Comparison of ENCODE assay signal across 10 mouse cellular contexts in genomic region chr3:95139586-95140288, GRCm38 (mm10). TPM values are rescaled to one million over a fixed set of nuclear protein-coding genes. Genes with fewer than 3 reads are reported as not detected.
DNase-seq lines count a peak whose midpoint lies in the region; ATAC-seq and TF ChIP-seq lines count a peak whose summit lies in the region.
"Had no signal": no experiment of that assay in that cellular context is flagged by ENCODE, and none has a peak within 500 bp of the region (broad histone marks: within the 10 kb centered on the region; RNA-seq: fewer than 3 reads in every experiment).

No protein-coding gene starts in this region.

- H3K27ac ChIP-seq in forebrain, embryonic 12.5 days, result no peak overlapping the region
- H3K27ac ChIP-seq in forebrain, embryonic 13.5 days, result no peak overlapping the region
- H3K27ac ChIP-seq in heart, embryonic 15.5 days, result no peak overlapping the region
- H3K27ac ChIP-seq in liver, postnatal 0 days (ENCODE audit: low read depth), result peak overlapping the region; percentile 86
- no peak overlapping the region for H3K27ac ChIP-seq in cerebellum, adult 2 months (ENCODE audit: insufficient read depth, low read length)
- H3K27ac ChIP-seq: embryonic facial prominence, embryonic 13.5 days had no signal

- peak; percentile 55 for DNase-seq in lung, postnatal 10 days
- no peak for DNase-seq in lung, adult 2 months
- peak; percentile 47 for DNase-seq in liver, postnatal 0 days
- no peak for DNase-seq in ovary, postnatal 10 days (ENCODE audit: low spot score)
- no peak for DNase-seq in cerebellum, adult 2 months
- DNase-seq: gastrocnemius, postnatal 25 days had no signal

- WGBS in forebrain, embryonic 12.5 days, result 73% methylated on average over 25 of the region's 25 CpGs
- WGBS in forebrain, embryonic 13.5 days, result 74% methylated on average over 25 of the region's 25 CpGs
- WGBS in lung, adult 2 months, result 59% methylated on average over 25 of the region's 25 CpGs
- WGBS in heart, embryonic 15.5 days, result 61% methylated on average over 25 of the region's 25 CpGs
- WGBS in liver, postnatal 0 days (ENCODE audit: insufficient replicate concordance), result 54% methylated on average over 25 of the region's 25 CpGs
- 73% methylated on average over 25 of the region's 25 CpGs for WGBS in cerebellum, adult 2 months

- no peaks in the 10 kb centered on the region for H3K27me3 ChIP-seq in forebrain, embryonic 12.5 days
- no peaks in the 10 kb centered on the region for H3K27me3 ChIP-seq in forebrain, embryonic 13.5 days
- H3K27me3 ChIP-seq in heart, embryonic 15.5 days, result no peaks in the 10 kb centered on the region
- H3K27me3 ChIP-seq in liver, postnatal 0 days (ENCODE audit: insufficient read depth, low read length), result no peaks in the 10 kb centered on the region
- H3K27me3 ChIP-seq in cerebellum, adult 2 months (ENCODE audit: control insufficient read depth, insufficient read depth, low read length), result no peaks in the 10 kb centered on the region
- H3K27me3 ChIP-seq: embryonic facial prominence, embryonic 13.5 days had no signal

- TF ChIP-seq POLR2A in lung, adult 2 months (IDR thresholded peaks at IDR 0.05; ENCODE audit: borderline replicate concordance, extremely low read depth, low read depth, low read length), result no peak
- no peak for TF ChIP-seq POLR2A in cerebellum, adult 2 months (IDR thresholded peaks at IDR 0.05; ENCODE audit: borderline replicate concordance, insufficient read depth, low read length)

- H3K4me3 ChIP-seq in forebrain, embryonic 12.5 days (replicated peaks), result no peak overlapping the region
- H3K4me3 ChIP-seq in forebrain, embryonic 13.5 days, result no peak overlapping the region
- H3K4me3 ChIP-seq in lung, adult 2 months (replicated peaks; ENCODE audit: extremely low read depth, low read depth, low read length), result no peak overlapping the region
- 0 out of 2 replicates have a peak overlapping the region, but pooled peaks have one; percentile 6 for H3K4me3 ChIP-seq in heart, embryonic 15.5 days
- H3K4me3 ChIP-seq in liver, postnatal 0 days (ENCODE audit: low read depth, low read length), result 0 out of 2 replicates have a peak overlapping the region, but pooled peaks have one; percentile 45
- no peak overlapping the region for H3K4me3 ChIP-seq in cerebellum, adult 2 months (replicated peaks; ENCODE audit: insufficient read depth, low read depth, low read length)
- H3K4me3 ChIP-seq: embryonic facial prominence, embryonic 13.5 days had no signal

- TF ChIP-seq CTCF in lung, adult 2 months (IDR thresholded peaks at IDR 0.05; ENCODE audit: insufficient read depth, low read length), result no peak
- TF ChIP-seq CTCF in liver, postnatal 0 days (IDR thresholded peaks at IDR 0.05; ENCODE audit: low read depth), result peak; percentile 22; the same call in 1 of the 2 replicates
- no peak for TF ChIP-seq CTCF in cerebellum, adult 2 months (IDR thresholded peaks at IDR 0.05; ENCODE audit: borderline replicate concordance, insufficient read depth, low read depth, low read length)

- no peaks in the 10 kb centered on the region for H3K9me3 ChIP-seq in forebrain, embryonic 12.5 days
- no peaks in the 10 kb centered on the region for H3K9me3 ChIP-seq in forebrain, embryonic 13.5 days (replicated peaks)
- H3K9me3 ChIP-seq in heart, embryonic 15.5 days (replicated peaks), result no peaks in the 10 kb centered on the region
- H3K9me3 ChIP-seq in liver, postnatal 0 days (ENCODE audit: low read length), result no peaks in the 10 kb centered on the region
- H3K9me3 ChIP-seq: embryonic facial prominence, embryonic 13.5 days had no signal

- peak overlapping the region; percentile 12; the same call in 1 of the 2 replicates for H3K9ac ChIP-seq in forebrain, embryonic 12.5 days
- H3K9ac ChIP-seq in forebrain, embryonic 13.5 days, result no peak overlapping the region
- no peak overlapping the region for H3K9ac ChIP-seq in heart, embryonic 15.5 days
- no peak overlapping the region; the same call in 1 of the 2 replicates for H3K9ac ChIP-seq in liver, postnatal 0 days (replicated peaks)
- H3K9ac ChIP-seq: embryonic facial prominence, embryonic 13.5 days had no signal

- H3K4me1 ChIP-seq in forebrain, embryonic 12.5 days, result peaks cover 10% of the 10 kb centered on the region
- H3K4me1 ChIP-seq in forebrain, embryonic 13.5 days, result peaks cover 16% of the 10 kb centered on the region
- peaks cover 9% of the 10 kb centered on the region for H3K4me1 ChIP-seq in lung, adult 2 months (ENCODE audit: control insufficient read depth, insufficient read depth, low read length)
- peaks cover 12% of the 10 kb centered on the region for H3K4me1 ChIP-seq in heart, embryonic 15.5 days (replicated peaks)
- H3K4me1 ChIP-seq in liver, postnatal 0 days (ENCODE audit: insufficient read depth), result peaks cover 37% of the 10 kb centered on the region
- peaks cover 2% of the 10 kb centered on the region; the same call in 1 of the 2 replicates for H3K4me1 ChIP-seq in cerebellum, adult 2 months (ENCODE audit: control insufficient read depth, insufficient read depth, low read length)

- no peak overlapping the region for H3K4me2 ChIP-seq in forebrain, embryonic 12.5 days
- H3K4me2 ChIP-seq in forebrain, embryonic 13.5 days, result no peak overlapping the region
- peak overlapping the region; percentile 21; the same call in 1 of the 2 replicates for H3K4me2 ChIP-seq in heart, embryonic 15.5 days
- H3K4me2 ChIP-seq in liver, postnatal 0 days (ENCODE audit: low read depth, low read length), result peak overlapping the region; percentile 60
- H3K4me2 ChIP-seq: embryonic facial prominence, embryonic 13.5 days had no signal

- ATAC-seq in forebrain, embryonic 12.5 days (ENCODE audit: low FRiP score), result no peak
- no peak for ATAC-seq in forebrain, embryonic 13.5 days
- ATAC-seq in heart, embryonic 15.5 days (replicated peaks; ENCODE audit: insufficient number of reproducible peaks, insufficient read depth, low FRiP score, low read depth), result no peak
- ATAC-seq in liver, postnatal 0 days, result peak; percentile 35

- no peak for TF ChIP-seq EP300 in liver, postnatal 0 days (IDR thresholded peaks at IDR 0.05; ENCODE audit: low read depth)

- peaks cover 16% of the 10 kb centered on the region for H3K36me3 ChIP-seq in forebrain, embryonic 12.5 days (replicated peaks)
- H3K36me3 ChIP-seq in forebrain, embryonic 13.5 days (ENCODE audit: poor library complexity, severe bottlenecking), result peaks cover 18% of the 10 kb centered on the region
- peaks cover 9% of the 10 kb centered on the region; the same call in 1 of the 2 replicates for H3K36me3 ChIP-seq in heart, embryonic 15.5 days
- peaks cover 16% of the 10 kb centered on the region; the same call in 1 of the 2 replicates for H3K36me3 ChIP-seq in liver, postnatal 0 days (replicated peaks; ENCODE audit: insufficient read depth, low read length)

RNA-seq across cellular contexts. Expression of gene Tnfaip8l2, which starts 2.4 kb away (rescaled TPM):
- 1.5 and 2.0 TPM in 2 replicates for polyA plus RNA-seq in forebrain, embryonic 12.5 days (2016; fragmentation: Nextera tagmentation; extraction: Ambion mirVana)
- polyA plus RNA-seq in forebrain, embryonic 13.5 days (2015; fragmentation: Nextera tagmentation; extraction: Ambion mirVana), result 1.1 and 1.2 TPM in 2 replicates
- 24.6 and 26.4 TPM in 2 replicates for polyA plus RNA-seq in lung, adult 2 months (2012; rRNA removed)
- 2.5 and 4.8 TPM in 2 replicates for polyA plus RNA-seq in heart, embryonic 15.5 days (2015; fragmentation: Nextera tagmentation; extraction: Ambion mirVana)
- 13.0 and 13.1 TPM in 2 replicates for polyA plus RNA-seq in liver, postnatal 0 days (2015; fragmentation: Nextera tagmentation; extraction: Ambion mirVana)
- polyA plus RNA-seq in cerebellum, adult 2 months (2012; rRNA removed), result 1.3 and 2.0 TPM in 2 replicates

RNA-seq across cellular contexts. Expression of gene Lysmd1, which starts 5.8 kb away (rescaled TPM):
- polyA plus RNA-seq in forebrain, embryonic 12.5 days (2016; fragmentation: Nextera tagmentation; extraction: Ambion mirVana), result 19.7 and 21.1 TPM in 2 replicates
- polyA plus RNA-seq in forebrain, embryonic 13.5 days (2015; fragmentation: Nextera tagmentation; extraction: Ambion mirVana), result 29.6 and 30.8 TPM in 2 replicates
- 4.5 and 7.8 TPM in 2 replicates for polyA plus RNA-seq in lung, adult 2 months (2012; rRNA removed)
- polyA plus RNA-seq in heart, embryonic 15.5 days (2015; fragmentation: Nextera tagmentation; extraction: Ambion mirVana), result 9.4 and 10.4 TPM in 2 replicates
- 6.7 and 7.0 TPM in 2 replicates for polyA plus RNA-seq in liver, postnatal 0 days (2015; fragmentation: Nextera tagmentation; extraction: Ambion mirVana)
- polyA plus RNA-seq in cerebellum, adult 2 months (2012; rRNA removed), result 31.8 and 34.9 TPM in 2 replicates

RNA-seq across cellular contexts. Expression of gene Scnm1, which starts 5.9 kb away (rescaled TPM):
- polyA plus RNA-seq in forebrain, embryonic 12.5 days (2016; fragmentation: Nextera tagmentation; extraction: Ambion mirVana), result 84.6 and 95.1 TPM in 2 replicates
- polyA plus RNA-seq in forebrain, embryonic 13.5 days (2015; fragmentation: Nextera tagmentation; extraction: Ambion mirVana), result 99.5 and 106 TPM in 2 replicates
- polyA plus RNA-seq in lung, adult 2 months (2012; rRNA removed), result 30.1 and 43.7 TPM in 2 replicates
- 51.0 and 54.2 TPM in 2 replicates for polyA plus RNA-seq in heart, embryonic 15.5 days (2015; fragmentation: Nextera tagmentation; extraction: Ambion mirVana)
- 19.3 and 23.7 TPM in 2 replicates for polyA plus RNA-seq in liver, postnatal 0 days (2015; fragmentation: Nextera tagmentation; extraction: Ambion mirVana)
- polyA plus RNA-seq in cerebellum, adult 2 months (2012; rRNA removed), result 134 and 139 TPM in 2 replicates

RNA-seq across cellular contexts. Expression of gene Tmod4, which starts 15.5 kb away (rescaled TPM):
- polyA plus RNA-seq in forebrain, embryonic 12.5 days (2016; fragmentation: Nextera tagmentation; extraction: Ambion mirVana), result 0.97 and 1.1 TPM in 2 replicates
- polyA plus RNA-seq in forebrain, embryonic 13.5 days (2015; fragmentation: Nextera tagmentation; extraction: Ambion mirVana), result 0.72 and 0.81 TPM in 2 replicates
- 1.5 and 3.5 TPM in 2 replicates for polyA plus RNA-seq in lung, adult 2 months (2012; rRNA removed)
- 1.4 and 2.1 TPM in 2 replicates for polyA plus RNA-seq in heart, embryonic 15.5 days (2015; fragmentation: Nextera tagmentation; extraction: Ambion mirVana)
- 0.19 and 1.5 TPM in 2 replicates for polyA plus RNA-seq in liver, postnatal 0 days (2015; fragmentation: Nextera tagmentation; extraction: Ambion mirVana)
- polyA plus RNA-seq in cerebellum, adult 2 months (2012; rRNA removed), result 1.0 and 1.2 TPM in 2 replicates

RNA-seq across cellular contexts. Expression of gene Sema6c, which starts 20.5 kb away (rescaled TPM):
- polyA plus RNA-seq in forebrain, embryonic 12.5 days (2016; fragmentation: Nextera tagmentation; extraction: Ambion mirVana), result 31.2 and 34.5 TPM in 2 replicates
- polyA plus RNA-seq in forebrain, embryonic 13.5 days (2015; fragmentation: Nextera tagmentation; extraction: Ambion mirVana), result 14.1 and 14.6 TPM in 2 replicates
- polyA plus RNA-seq in lung, adult 2 months (2012; rRNA removed), result 10.7 and 11.8 TPM in 2 replicates
- polyA plus RNA-seq in heart, embryonic 15.5 days (2015; fragmentation: Nextera tagmentation; extraction: Ambion mirVana), result 2.0 and 3.5 TPM in 2 replicates
- 0.28 and 0.71 TPM in 2 replicates for polyA plus RNA-seq in liver, postnatal 0 days (2015; fragmentation: Nextera tagmentation; extraction: Ambion mirVana)
- 40.5 and 42.9 TPM in 2 replicates for polyA plus RNA-seq in cerebellum, adult 2 months (2012; rRNA removed)

Comparison
In these comparisons a context has a peak if more than half of its experiments do, and no peak if none do; other contexts are left out.
1. DNase-seq: peak in lung, postnatal 10 days (single experiment) and liver, postnatal 0 days (single experiment); none in lung, adult 2 months (single experiment), ovary, postnatal 10 days (single experiment) and cerebellum, adult 2 months (0 of 2).
2. H3K4me2 ChIP-seq: peak in heart, embryonic 15.5 days (single experiment) and liver, postnatal 0 days (single experiment); none in forebrain, embryonic 12.5 days (single experiment) and forebrain, embryonic 13.5 days (single experiment).
3. H3K4me3 ChIP-seq: peak in heart, embryonic 15.5 days (single experiment) and liver, postnatal 0 days (single experiment); none in forebrain, embryonic 12.5 days (single experiment), forebrain, embryonic 13.5 days (single experiment), lung, adult 2 months (single experiment) and cerebellum, adult 2 months (single experiment).